In the genomic region with DNA sequence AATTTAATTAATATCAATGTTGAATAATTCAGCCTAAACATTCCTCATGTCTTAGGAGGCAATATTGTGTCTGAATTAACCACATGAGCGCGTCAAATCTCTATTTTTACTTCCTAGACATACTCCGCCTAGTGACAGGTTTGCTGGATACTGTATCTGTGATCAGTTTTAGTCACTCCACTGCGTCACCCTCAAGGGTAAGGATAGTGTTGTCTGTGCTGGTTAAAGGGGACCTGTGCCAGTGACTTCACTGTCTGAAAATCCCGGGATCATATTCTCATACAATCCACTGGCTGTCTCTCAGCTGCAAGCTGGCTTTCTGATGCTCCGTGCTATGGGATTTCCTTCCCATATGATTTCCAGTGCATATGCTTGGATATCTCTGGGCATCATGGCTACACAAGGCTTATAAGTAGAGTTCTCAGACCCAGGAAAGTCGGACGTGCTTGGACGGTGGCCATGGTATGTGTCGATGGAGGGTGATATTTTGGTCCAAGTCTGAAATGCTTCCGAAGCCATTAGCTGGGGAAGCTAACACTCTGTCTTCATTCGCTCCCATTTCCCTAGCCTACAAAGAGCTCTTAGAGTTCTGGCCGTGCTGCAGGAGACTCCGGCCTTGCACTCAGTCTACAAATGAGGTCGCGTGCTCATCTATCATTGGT, we compare ENCODE assay signal across 23 mouse cellular contexts. TPM values are rescaled to one million over a fixed set of nuclear protein-coding genes. Genes with fewer than 3 reads are reported as not detected.
DNase-seq lines count a peak whose midpoint lies in the region; ATAC-seq and TF ChIP-seq lines count a peak whose summit lies in the region.
"Had no signal": no experiment of that assay in that cellular context is flagged by ENCODE, and none has a peak within 500 bp of the region (broad histone marks: within the 10 kb centered on the region; RNA-seq: fewer than 3 reads in every experiment).

No protein-coding gene starts in this region.

- H3K4me1 ChIP-seq in intestine, embryonic 14.5 days (replicated peaks; ENCODE audit: control insufficient read depth, insufficient read depth, low read length), result no peaks in the 10 kb centered on the region
- peaks cover 7% of the 10 kb centered on the region for H3K4me1 ChIP-seq in intestine, embryonic 16.5 days (ENCODE audit: control insufficient read depth, insufficient read depth, low read length)
- H3K4me1 ChIP-seq in heart, embryonic 12.5 days (replicated peaks), result peaks cover 25% of the 10 kb centered on the region
- no peaks in the 10 kb centered on the region for H3K4me1 ChIP-seq in limb, embryonic 14.5 days (ENCODE audit: control insufficient read depth, insufficient read depth, low read length)
- no peaks in the 10 kb centered on the region for H3K4me1 ChIP-seq in midbrain, embryonic 10.5 days

- DNase-seq in frontal cortex, postnatal 36 days (ENCODE audit: low spot score in 2 of 2), result no peak
- peak; percentile 41 for DNase-seq in intestine, embryonic 14.5 days (ENCODE audit: low spot score)
- DNase-seq in limb, embryonic 14.5 days (ENCODE audit: low spot score), result no peak
- DNase-seq in midbrain, embryonic 10.5 days (ENCODE audit: low spot score), result no peak
- DNase-seq in right cerebral cortex, postnatal 36 days (ENCODE audit: low spot score in 2 of 2), result no peak
- DNase-seq: adrenal gland, postnatal 10 days; cerebellum, adult 11 months; cerebellum, postnatal 36 days; gastrocnemius, postnatal 36 days; kidney, adult 9 months; kidney, postnatal 36 days; layer of hippocampus, adult 9-11 months; liver; liver, postnatal 0 days; midbrain, embryonic 14.5 days; thymus, adult 18-20 months had no signal

- no peak overlapping the region for H3K4me3 ChIP-seq in intestine, embryonic 14.5 days (ENCODE audit: low read depth, low read length)
- no peak overlapping the region for H3K4me3 ChIP-seq in intestine, embryonic 16.5 days (ENCODE audit: low read length)
- no peak overlapping the region for H3K4me3 ChIP-seq in heart, embryonic 12.5 days
- no peak overlapping the region for H3K4me3 ChIP-seq in limb, embryonic 14.5 days (replicated peaks; ENCODE audit: low read length)
- no peak overlapping the region for H3K4me3 ChIP-seq in midbrain, embryonic 10.5 days
- H3K4me3 ChIP-seq: erythroblast, embryonic 14.5 days had no signal

- no peaks in the 10 kb centered on the region for H3K36me3 ChIP-seq in intestine, embryonic 14.5 days (ENCODE audit: control insufficient read depth, insufficient read depth, low read length)
- 0 out of 2 replicates have a peak, but pooled peaks cover 4% of the 10 kb centered on the region for H3K36me3 ChIP-seq in intestine, embryonic 16.5 days (ENCODE audit: control insufficient read depth, insufficient read depth, low read length)
- H3K36me3 ChIP-seq in heart, embryonic 12.5 days, result no peaks in the 10 kb centered on the region
- no peaks in the 10 kb centered on the region for H3K36me3 ChIP-seq in limb, embryonic 14.5 days (ENCODE audit: control insufficient read depth, insufficient read depth, low read length)
- H3K36me3 ChIP-seq in midbrain, embryonic 10.5 days, result no peaks in the 10 kb centered on the region

- ATAC-seq in frontal cortex, adult (ENCODE audit: low TSS enrichment), result 0 out of 2 replicates have a peak, but pooled peaks have one; percentile 11
- no peak for ATAC-seq in intestine, embryonic 14.5 days (replicated peaks; ENCODE audit: low FRiP score, low TSS enrichment, low read depth)
- no peak for ATAC-seq in intestine, embryonic 16.5 days
- peak; percentile 53; the same call in 1 of the 2 replicates for ATAC-seq in heart, embryonic 12.5 days (ENCODE audit: insufficient number of reproducible peaks, low FRiP score)
- peak; percentile 77 for ATAC-seq in limb, embryonic 14.5 days (ENCODE audit: low FRiP score, low read depth)
- ATAC-seq: forebrain, embryonic 16.5 days; hindbrain, embryonic 16.5 days; liver, postnatal 0 days had no signal

- no peaks in the 10 kb centered on the region for H3K9me3 ChIP-seq in intestine, embryonic 14.5 days (ENCODE audit: control insufficient read depth, low read length)
- H3K9me3 ChIP-seq in intestine, embryonic 16.5 days (ENCODE audit: control insufficient read depth, low read length), result no peaks in the 10 kb centered on the region
- H3K9me3 ChIP-seq in heart, embryonic 12.5 days (replicated peaks), result no peaks in the 10 kb centered on the region
- H3K9me3 ChIP-seq in limb, embryonic 14.5 days (ENCODE audit: control insufficient read depth, low read length), result no peaks in the 10 kb centered on the region
- no peaks in the 10 kb centered on the region for H3K9me3 ChIP-seq in midbrain, embryonic 10.5 days (replicated peaks)

- H3K27ac ChIP-seq in intestine, embryonic 14.5 days (ENCODE audit: low read depth), result no peak overlapping the region
- no peak overlapping the region for H3K27ac ChIP-seq in intestine, embryonic 16.5 days (ENCODE audit: low read length)
- peak overlapping the region; percentile 70 for H3K27ac ChIP-seq in heart, embryonic 12.5 days (ENCODE audit: poor library complexity, severe bottlenecking)
- no peak overlapping the region for H3K27ac ChIP-seq in limb, embryonic 14.5 days (replicated peaks; ENCODE audit: low read depth, low read length)
- H3K27ac ChIP-seq in midbrain, embryonic 10.5 days (replicated peaks), result no peak overlapping the region

- WGBS in intestine, embryonic 14.5 days, result 92% methylated on average over 16 of the region's 16 CpGs
- 90% methylated on average over 16 of the region's 16 CpGs for WGBS in intestine, embryonic 16.5 days
- WGBS in heart, embryonic 12.5 days, result 58% methylated on average over 16 of the region's 16 CpGs
- 92% methylated on average over 16 of the region's 16 CpGs for WGBS in limb, embryonic 14.5 days
- 96% methylated on average over 16 of the region's 16 CpGs for WGBS in midbrain, embryonic 10.5 days

- H3K4me2 ChIP-seq in intestine, embryonic 14.5 days (ENCODE audit: low read length), result no peak overlapping the region
- H3K4me2 ChIP-seq in intestine, embryonic 16.5 days (ENCODE audit: low read depth, low read length), result no peak overlapping the region
- peak overlapping the region; percentile 11; the same call in 1 of the 2 replicates for H3K4me2 ChIP-seq in heart, embryonic 12.5 days
- no peak overlapping the region for H3K4me2 ChIP-seq in limb, embryonic 14.5 days (replicated peaks; ENCODE audit: low read depth, low read length, severe bottlenecking)

- no peaks in the 10 kb centered on the region for H3K27me3 ChIP-seq in intestine, embryonic 14.5 days (replicated peaks; ENCODE audit: control insufficient read depth, insufficient read depth, low read length)
- H3K27me3 ChIP-seq in intestine, embryonic 16.5 days (replicated peaks; ENCODE audit: control insufficient read depth, insufficient read depth, low read length), result no peaks in the 10 kb centered on the region
- H3K27me3 ChIP-seq in heart, embryonic 12.5 days (replicated peaks), result no peaks in the 10 kb centered on the region
- no peaks in the 10 kb centered on the region for H3K27me3 ChIP-seq in limb, embryonic 14.5 days (ENCODE audit: control insufficient read depth, insufficient read depth, low read length)
- H3K27me3 ChIP-seq in midbrain, embryonic 10.5 days (ENCODE audit: low read depth, poor library complexity, severe bottlenecking), result no peaks in the 10 kb centered on the region

- TF ChIP-seq POLR2A in limb, embryonic 14.5 days (IDR thresholded peaks at IDR 0.05; ENCODE audit: borderline replicate concordance, extremely low read depth, insufficient read depth, insufficient read length), result no peak

- no peak overlapping the region for H3K9ac ChIP-seq in intestine, embryonic 14.5 days (ENCODE audit: low read length)
- no peak overlapping the region for H3K9ac ChIP-seq in intestine, embryonic 16.5 days (ENCODE audit: low read depth, low read length)
- H3K9ac ChIP-seq in heart, embryonic 12.5 days, result no peak overlapping the region
- no peak overlapping the region for H3K9ac ChIP-seq in limb, embryonic 14.5 days (ENCODE audit: low read depth, low read length, severe bottlenecking)
- H3K9ac ChIP-seq: liver, postnatal 0 days had no signal

RNA-seq across cellular contexts. Expression of gene Trmt10a, which starts 23.7 kb away (rescaled TPM):
- 11.8 and 13.6 TPM in 2 replicates for polyA plus RNA-seq in intestine, embryonic 14.5 days (2014; fragmentation: Nextera tagmentation; extraction: Ambion mirVana)
- 9.2 and 9.4 TPM in 2 replicates for polyA plus RNA-seq in intestine, embryonic 16.5 days (2015; fragmentation: Nextera tagmentation; extraction: Ambion mirVana)
- polyA plus RNA-seq in heart, embryonic 12.5 days (2016; fragmentation: Nextera tagmentation; extraction: Ambion mirVana), result 12.8 and 14.5 TPM in 2 replicates
- 6.4 and 9.7 TPM in 2 replicates for polyA plus RNA-seq in limb, embryonic 14.5 days (2012; rRNA removed)
- 11.3 and 12.8 TPM in 2 replicates for polyA plus RNA-seq in limb, embryonic 14.5 days (2014; fragmentation: Nextera tagmentation; extraction: Ambion mirVana)
- 17.8 and 19.5 TPM in 2 replicates for polyA plus RNA-seq in midbrain, embryonic 10.5 days (2016; fragmentation: Nextera tagmentation; extraction: Ambion mirVana)

RNA-seq across cellular contexts. Expression of gene Mttp, which starts 25.2 kb away (rescaled TPM):
- 45.3 and 58.6 TPM in 2 replicates for polyA plus RNA-seq in intestine, embryonic 14.5 days (2014; fragmentation: Nextera tagmentation; extraction: Ambion mirVana)
- polyA plus RNA-seq in intestine, embryonic 16.5 days (2015; fragmentation: Nextera tagmentation; extraction: Ambion mirVana), result 405 and 573 TPM in 2 replicates
- polyA plus RNA-seq in heart, embryonic 12.5 days (2016; fragmentation: Nextera tagmentation; extraction: Ambion mirVana), result 8.4 and 9.0 TPM in 2 replicates
- polyA plus RNA-seq in limb, embryonic 14.5 days (2012; rRNA removed), result 4.0 and 4.9 TPM in 2 replicates
- polyA plus RNA-seq in limb, embryonic 14.5 days (2014; fragmentation: Nextera tagmentation; extraction: Ambion mirVana), result 6.7 and 6.9 TPM in 2 replicates
- polyA plus RNA-seq in midbrain, embryonic 10.5 days (2016; fragmentation: Nextera tagmentation; extraction: Ambion mirVana), result 11.3 and 12.5 TPM in 2 replicates

RNA-seq across cellular contexts. Expression of gene Gm5105, which starts 52.4 kb away (rescaled TPM):
- polyA plus RNA-seq in intestine, embryonic 14.5 days (2014; fragmentation: Nextera tagmentation; extraction: Ambion mirVana), result 0.19 and 0.31 TPM in 2 replicates
- polyA plus RNA-seq in intestine, embryonic 16.5 days (2015; fragmentation: Nextera tagmentation; extraction: Ambion mirVana), result 0.17 TPM in 1 of 2 replicates, not detected in the other
- polyA plus RNA-seq in heart, embryonic 12.5 days (2016; fragmentation: Nextera tagmentation; extraction: Ambion mirVana), result 0.27 and 0.73 TPM in 2 replicates
- polyA plus RNA-seq in limb, embryonic 14.5 days (2012; rRNA removed), result 0.20 and 0.21 TPM in 2 replicates
- 0.15 and 0.19 TPM in 2 replicates for polyA plus RNA-seq in limb, embryonic 14.5 days (2014; fragmentation: Nextera tagmentation; extraction: Ambion mirVana)
- not detected in 2 replicates for polyA plus RNA-seq in midbrain, embryonic 10.5 days (2016; fragmentation: Nextera tagmentation; extraction: Ambion mirVana)
- polyA plus RNA-seq: erythroblast, embryonic 14.5 days; liver, postnatal 0 days; midbrain, embryonic 14.5 days; stomach, embryonic 14.5 days had no signal

RNA-seq across cellular contexts. Expression of gene 1110002E22Rik, which starts 54.7 kb away (rescaled TPM):
- 0.07 and 0.13 TPM in 2 replicates for polyA plus RNA-seq in intestine, embryonic 14.5 days (2014; fragmentation: Nextera tagmentation; extraction: Ambion mirVana)
- polyA plus RNA-seq in intestine, embryonic 16.5 days (2015; fragmentation: Nextera tagmentation; extraction: Ambion mirVana), result 0.15 and 0.18 TPM in 2 replicates
- 12.1 and 12.4 TPM in 2 replicates for polyA plus RNA-seq in heart, embryonic 12.5 days (2016; fragmentation: Nextera tagmentation; extraction: Ambion mirVana)
- 3.2 TPM in 2 replicates for polyA plus RNA-seq in limb, embryonic 14.5 days (2012; rRNA removed)
- 2.8 and 4.0 TPM in 2 replicates for polyA plus RNA-seq in limb, embryonic 14.5 days (2014; fragmentation: Nextera tagmentation; extraction: Ambion mirVana)
- polyA plus RNA-seq in midbrain, embryonic 10.5 days (2016; fragmentation: Nextera tagmentation; extraction: Ambion mirVana), result 0.01 TPM in 1 of 2 replicates, not detected in the other
- polyA plus RNA-seq: erythroblast, embryonic 14.5 days had no signal

Comparison
In these comparisons a context has a peak if more than half of its experiments do, and no peak if none do; other contexts are left out.
1. ATAC-seq: peak in frontal cortex, adult (single experiment), heart, embryonic 12.5 days (single experiment) and limb, embryonic 14.5 days (single experiment); none in intestine, embryonic 14.5 days (single experiment) and intestine, embryonic 16.5 days (single experiment).